Mouse (Mus musculus) small intestine, adult 2 months (tissue): ENCODE results near the gene Eif3j1.

Experiments used
- CTCF ChIP-seq: fragments of 200-500 bp; IDR thresholded peaks from 2 replicates; pipeline ENCODE4 v1.5.1; 2012; ENCODE audit warnings: low read depth, mild to moderate bottlenecking, control low read depth, inconsistent platforms, low read length, moderate library complexity, mixed read lengths; ENCODE audit not compliant: insufficient replicate concordance, insufficient read length; ENCODE audit errors: extremely low read depth
- POLR2A ChIP-seq: fragments of 200-500 bp; IDR thresholded peaks from 2 replicates; pipeline ENCODE4 v1.6.1; 2012; ENCODE audit warnings: low read depth, mild to moderate bottlenecking, control low read depth, inconsistent platforms, low read length, moderate library complexity

DNA sequence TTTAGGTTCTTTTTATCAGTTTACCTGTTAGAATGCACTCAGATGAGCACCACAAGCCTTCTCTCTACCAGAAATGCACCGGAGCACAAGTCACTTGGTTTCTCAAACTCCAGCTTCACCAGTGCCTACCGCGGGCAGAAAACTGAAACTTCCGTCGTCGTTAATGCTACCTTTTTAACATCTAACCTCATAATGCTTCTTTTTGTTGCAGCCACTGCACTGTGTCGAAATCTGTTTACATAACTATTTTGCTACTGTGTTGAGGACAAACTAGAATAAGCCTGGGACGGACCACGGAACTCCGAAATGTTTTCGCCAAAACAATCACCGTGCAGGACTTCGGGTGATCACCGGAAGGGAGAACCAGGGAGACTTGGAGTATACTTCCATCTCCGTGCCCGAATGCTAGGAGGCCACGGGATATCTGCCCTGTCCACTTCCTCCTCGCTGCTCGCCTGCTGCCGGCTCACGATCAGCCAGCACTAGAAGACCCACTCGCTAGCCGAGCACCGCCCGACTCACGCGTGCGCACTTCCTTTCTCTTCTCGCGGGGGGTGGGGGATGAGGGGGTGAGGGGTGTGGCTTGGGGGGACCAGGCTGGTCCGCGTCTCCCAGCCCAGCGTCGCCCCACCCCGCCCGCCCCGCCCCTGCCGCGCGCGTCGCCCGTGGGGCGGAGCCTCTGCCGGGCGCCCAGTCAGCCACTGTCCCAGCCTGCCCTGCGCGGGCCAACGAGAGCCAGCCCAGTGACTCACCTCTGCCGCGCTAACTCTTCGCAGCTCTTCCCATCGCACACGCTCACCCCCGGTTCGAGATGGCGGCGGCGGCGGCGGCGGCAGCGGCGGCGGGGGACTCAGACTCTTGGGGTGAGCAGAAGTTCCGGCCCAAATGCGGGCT is at the start of gene Eif3j1:
- TF ChIP-seq CTCF (no peak), POLR2A (peak; percentile 99)
